Mouse (Mus musculus) heart, adult 9 months (tissue): Measurements from ENCODE around the gene Tmem121b.

Experiments
- DNase-seq, 2 experiments: peaks; one replicate each; pipeline ENCODE4 v3.0.0; 2022; ENCODE audit warnings: low spot score in 2 of 2

The Tmem121b gene

GRCm38 (mm10) chr6:120466609-120467329 lies 26.8 kb downstream of the Tmem121b start:
- no peak for DNase-seq

GRCm38 (mm10) chr6:120465393-120465792 lies 28.2 kb downstream of the Tmem121b start:
- no peak for DNase-seq

- no peak for DNase-seq
Measured at GRCm38 (mm10) chr6:120464406-120464939, 29.1 kb downstream of the Tmem121b start.

GRCm38 (mm10) chr6:120463884-120464283 lies 29.7 kb downstream of the Tmem121b start:
- DNase-seq: no peak

GRCm38 (mm10) chr6:120463086-120463871 lies 30.3 kb downstream of the Tmem121b start, which contains the start of gene Il17ra:
Gene Il17ra, plus strand, starts transcription at chr6:120463247.
- peak; percentile 69 to 70 for DNase-seq

GRCm38 (mm10) chr6:120462251-120462650 lies 31.4 kb downstream of the Tmem121b start:
- no peak for DNase-seq

- DNase-seq: no peak
Measured at GRCm38 (mm10) chr6:120461217-120461616, 32.4 kb downstream of the Tmem121b start.

- no peak for DNase-seq
Measured at GRCm38 (mm10) chr6:120457751-120458150, 35.9 kb downstream of the Tmem121b start.

GRCm38 (mm10) chr6:120457074-120457473 lies 36.5 kb downstream of the Tmem121b start:
- DNase-seq: no peak

- no peak for DNase-seq
Measured at GRCm38 (mm10) chr6:120454627-120455077, 39.0 kb downstream of the Tmem121b start.

GRCm38 (mm10) chr6:120453556-120453955 lies 40.1 kb downstream of the Tmem121b start:
- no peak for DNase-seq

GRCm38 (mm10) chr6:120453103-120453445 lies 40.5 kb downstream of the Tmem121b start:
- no peak for DNase-seq

- DNase-seq: no peak
Measured at GRCm38 (mm10) chr6:120452384-120453102, 41.1 kb downstream of the Tmem121b start.

- no peak for DNase-seq
Measured at GRCm38 (mm10) chr6:120450208-120450607, 43.4 kb downstream of the Tmem121b start.

GRCm38 (mm10) chr6:120443363-120444355 lies 49.9 kb downstream of the Tmem121b start:
- DNase-seq: no peak

GRCm38 (mm10) chr6:120442171-120442749 lies 51.3 kb downstream of the Tmem121b start:
- DNase-seq: no peak
